Mouse (Mus musculus): ENCODE results near the gene Gpr87.
"Not testable (repeated sequence)": the region's sequence is repeated elsewhere in the genome, so short reads cannot be mapped to it uniquely, and the experiment has no call there.

The Gpr87 gene

GRCm38 (mm10) chr3:59185662-59186061 lies 9.2 kb downstream of the Gpr87 start:
- DNase-seq: no peak

GRCm38 (mm10) chr3:59182129-59182528 lies 12.8 kb downstream of the Gpr87 start:
- DNase-seq: no peak

- no peak for DNase-seq
Measured at GRCm38 (mm10) chr3:59181134-59181533, 13.8 kb downstream of the Gpr87 start.

- DNase-seq: no peak
Measured at GRCm38 (mm10) chr3:59176871-59177270, 18.0 kb downstream of the Gpr87 start.

GRCm38 (mm10) chr3:59175234-59175633 lies 19.7 kb downstream of the Gpr87 start:
- DNase-seq: peak; percentile 60 to 65

GRCm38 (mm10) chr3:59174426-59175154 lies 20.3 kb downstream of the Gpr87 start:
- peak; percentile 41 to 43 for DNase-seq

- DNase-seq: no peak
Measured at GRCm38 (mm10) chr3:59169921-59170627, 24.8 kb downstream of the Gpr87 start.

- DNase-seq: no peak
Measured at GRCm38 (mm10) chr3:59169215-59169614, 25.7 kb downstream of the Gpr87 start.

- no peak for DNase-seq
Measured at GRCm38 (mm10) chr3:59168476-59168875, 26.4 kb downstream of the Gpr87 start.

- no peak for DNase-seq
Measured at GRCm38 (mm10) chr3:59167417-59168054, 27.4 kb downstream of the Gpr87 start.

- no peak for DNase-seq
Measured at GRCm38 (mm10) chr3:59160465-59160864, 34.4 kb downstream of the Gpr87 start.

- no peak for DNase-seq
Measured at GRCm38 (mm10) chr3:59157048-59157447, 37.9 kb downstream of the Gpr87 start.

- no peak for DNase-seq
Measured at GRCm38 (mm10) chr3:59155404-59155803, 39.5 kb downstream of the Gpr87 start.

- DNase-seq: no peak
Measured at GRCm38 (mm10) chr3:59154888-59155287, 40.0 kb downstream of the Gpr87 start.

GRCm38 (mm10) chr3:59153424-59153823 lies 41.5 kb downstream of the Gpr87 start, which contains the start of gene P2ry14:
P2ry14 (minus strand) TSS chr3:59153618.
- no peak for DNase-seq

- no peak for DNase-seq
Measured at GRCm38 (mm10) chr3:59150624-59151023, 44.3 kb downstream of the Gpr87 start.

- DNase-seq: no peak
Measured at GRCm38 (mm10) chr3:59149646-59150045, 45.3 kb downstream of the Gpr87 start.

- no peak for DNase-seq
Measured at GRCm38 (mm10) chr3:59145194-59145593, 49.7 kb downstream of the Gpr87 start.

- DNase-seq: no peak
Measured at GRCm38 (mm10) chr3:59141507-59142305, 53.2 kb downstream of the Gpr87 start.

- DNase-seq: not testable (repeated sequence)
Measured at GRCm38 (mm10) chr3:59140941-59141340, 54.0 kb downstream of the Gpr87 start.

GRCm38 (mm10) chr3:59140115-59140514 lies 54.8 kb downstream of the Gpr87 start:
- no peak for DNase-seq

GRCm38 (mm10) chr3:59139651-59140051 lies 55.3 kb downstream of the Gpr87 start:
- no peak for DNase-seq

- no peak for DNase-seq
Measured at GRCm38 (mm10) chr3:59138946-59139468, 55.9 kb downstream of the Gpr87 start.
